Mouse (Mus musculus) kidney, postnatal 36 days (tissue): ENCODE results near the gene Rfc5.
"Not testable (repeated sequence)": the region's sequence is repeated elsewhere in the genome, so short reads cannot be mapped to it uniquely, and the experiment has no call there.

ENCODE experiments used
- DNase-seq, 2 experiments: peaks; one replicate each; pipeline ENCODE4 v3.0.0; 2021 to 2022; ENCODE audit warnings: mixed read lengths in 2 of 2

Rfc5 gene

DNA sequence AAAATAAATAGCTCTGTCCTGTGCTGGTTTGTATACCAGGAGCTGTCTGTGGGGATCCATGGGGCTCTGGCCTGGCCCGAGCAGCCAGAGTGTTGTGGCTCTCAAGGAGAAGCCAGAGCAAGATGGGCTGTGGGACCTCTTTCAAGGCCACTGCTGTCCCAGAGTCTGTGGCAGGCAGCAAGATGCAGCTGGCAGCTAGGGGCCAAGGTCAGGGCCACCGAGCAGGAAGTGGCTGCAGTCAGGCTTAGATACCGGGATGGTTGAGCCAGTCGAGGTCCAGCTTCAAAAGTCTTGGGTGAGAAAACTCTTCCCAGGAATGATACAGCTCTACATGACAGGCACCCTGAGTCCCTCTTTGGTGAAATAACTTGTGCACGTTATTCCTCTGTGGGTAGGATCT, 41.8 kb downstream of the Rfc5 start:
- no peak for DNase-seq

DNA sequence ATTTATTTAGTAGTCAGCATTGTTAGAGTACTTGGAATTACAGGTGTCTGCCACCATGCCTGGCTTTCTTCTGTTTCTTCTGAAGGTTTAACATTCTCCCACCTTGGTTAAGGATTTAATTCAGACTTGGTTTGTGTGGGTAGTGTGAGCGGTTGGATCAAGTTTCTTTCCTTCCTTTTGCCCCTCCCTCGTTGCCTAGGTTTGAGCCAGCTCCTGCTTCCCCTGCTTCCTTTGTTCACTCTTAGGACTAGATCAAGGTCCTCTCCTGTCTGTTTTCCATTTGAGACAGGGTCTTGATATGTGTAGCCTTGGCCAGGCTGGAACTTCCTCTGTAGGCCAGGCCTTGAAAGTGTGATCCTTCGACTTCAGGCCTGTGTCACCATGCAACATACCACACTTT, 42.6 kb downstream of the Rfc5 start:
- DNase-seq, result no peak

DNA sequence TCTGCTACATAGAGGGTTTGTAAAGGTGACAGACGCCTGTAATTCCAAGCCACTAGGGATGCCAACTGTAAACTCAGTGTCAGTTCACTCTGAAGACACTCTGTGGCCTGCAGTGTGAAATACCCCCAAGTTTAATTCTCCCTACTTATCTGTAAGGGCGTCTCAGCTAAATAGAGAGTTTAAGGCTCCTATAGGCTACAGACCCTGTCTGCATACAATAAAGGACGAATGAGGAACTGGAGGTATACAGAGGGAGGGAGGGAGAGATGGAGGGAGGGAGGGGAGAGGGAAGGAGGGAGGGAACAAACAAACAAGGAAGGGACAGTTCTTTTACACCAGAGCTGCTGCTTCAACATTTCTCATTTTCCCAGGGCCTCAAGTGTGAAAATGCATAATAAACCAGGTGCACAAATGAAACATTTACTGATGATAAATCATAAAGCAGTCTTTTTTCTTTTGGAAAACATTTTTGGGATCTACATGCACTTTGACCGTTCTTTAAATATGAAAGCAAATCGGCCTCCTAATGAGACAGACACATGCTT, 43.3 kb downstream of the Rfc5 start:
- DNase-seq, result no peak

DNA sequence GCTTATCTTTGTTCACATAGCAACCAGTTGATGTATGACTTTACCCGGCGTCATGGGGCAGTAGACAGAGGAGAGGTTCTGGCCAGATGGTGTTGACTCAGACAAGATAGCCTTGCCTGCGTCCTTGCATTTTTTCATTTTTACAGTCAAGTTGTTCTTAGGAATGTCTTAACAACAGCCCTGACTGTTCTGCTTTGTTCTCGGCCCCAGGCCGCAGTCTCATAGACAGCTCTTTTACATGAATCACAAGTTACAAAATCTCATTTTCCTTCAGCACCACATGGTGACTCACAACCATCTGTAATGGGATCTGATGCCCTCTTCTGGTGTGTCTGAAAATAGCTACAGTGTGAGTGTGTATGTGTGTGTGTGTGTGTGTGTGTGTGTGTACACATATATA, 44.4 kb downstream of the Rfc5 start:
- DNase-seq, result not testable (repeated sequence)

DNA sequence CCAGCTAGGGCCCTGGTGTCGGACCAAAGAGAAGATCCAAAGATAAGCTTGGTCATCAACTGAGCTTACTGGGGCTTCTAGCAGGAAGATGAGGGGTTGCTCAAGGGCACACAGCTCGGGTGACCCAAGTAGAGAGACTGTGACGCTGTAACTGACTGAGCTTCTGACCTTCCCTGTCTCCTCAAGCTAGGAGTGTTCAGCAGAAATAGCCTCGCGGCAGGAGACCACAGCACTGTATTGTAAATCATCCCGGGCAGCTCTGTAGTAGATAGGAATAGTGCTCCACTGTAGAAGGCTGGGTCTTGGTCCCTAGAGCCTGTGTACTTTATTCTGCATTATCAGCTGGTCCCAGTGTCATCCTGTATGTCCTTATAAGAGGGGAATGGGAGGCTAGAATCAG, 47.0 kb downstream of the Rfc5 start:
- no peak for DNase-seq

DNA sequence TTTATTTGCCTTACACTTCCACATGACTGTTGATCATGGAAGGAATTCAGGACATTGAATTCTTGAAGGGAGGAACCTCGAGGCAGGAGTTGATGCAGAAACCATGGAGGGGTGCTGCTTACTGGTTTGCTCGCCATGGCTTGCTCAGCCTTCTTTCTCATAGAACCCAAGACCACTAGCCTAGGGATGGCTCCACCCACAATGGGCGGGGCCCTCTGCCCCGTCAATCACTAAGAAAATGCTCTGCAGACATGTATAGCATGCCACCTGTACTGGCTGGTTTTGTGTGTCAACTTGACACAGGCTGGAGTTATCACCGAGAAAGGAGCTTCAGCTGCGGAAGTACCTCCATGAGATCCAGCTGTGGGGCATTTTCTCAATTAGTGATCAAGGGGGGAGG, 48.8 kb downstream of the Rfc5 start:
- no peak for DNase-seq

DNA sequence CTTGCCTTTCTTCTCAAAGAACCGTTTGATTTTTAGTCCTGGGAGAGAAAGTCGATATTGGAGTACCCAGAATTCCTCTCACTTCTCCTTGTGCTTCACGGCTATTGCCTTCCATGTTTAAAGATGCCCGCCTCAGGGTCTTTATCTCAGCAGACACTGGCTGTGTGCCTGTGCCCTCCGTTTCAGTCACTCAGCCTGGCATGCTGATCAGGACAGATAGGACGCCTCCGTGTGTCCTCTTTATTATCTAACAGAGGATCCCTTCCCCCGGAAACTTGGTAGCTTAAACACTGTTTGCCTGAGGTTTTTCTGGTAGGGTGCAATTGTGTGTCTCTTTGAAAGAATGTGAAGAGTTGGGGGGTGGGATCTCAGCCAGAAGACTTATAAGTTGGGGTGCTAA, 50.3 kb downstream of the Rfc5 start:
- no peak for DNase-seq

DNA sequence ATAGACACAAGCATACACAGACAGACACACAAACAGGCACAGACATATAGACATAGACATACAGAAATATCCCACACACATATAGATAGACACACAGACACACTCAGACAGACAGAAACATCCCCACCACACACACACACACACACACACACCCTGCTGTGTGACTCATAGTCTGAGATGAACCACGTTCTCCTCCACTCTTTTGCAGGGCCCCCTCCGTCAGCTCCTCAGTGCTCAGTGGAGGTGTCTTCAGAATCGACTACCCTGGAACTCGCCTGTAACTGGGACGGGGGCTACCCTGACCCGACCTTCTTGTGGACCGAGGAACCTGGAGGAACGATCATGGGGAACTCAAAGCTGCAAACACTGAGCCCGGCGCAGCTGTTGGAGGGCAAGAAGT, 50.8 kb downstream of the Rfc5 start:
- DNase-seq, result no peak

DNA sequence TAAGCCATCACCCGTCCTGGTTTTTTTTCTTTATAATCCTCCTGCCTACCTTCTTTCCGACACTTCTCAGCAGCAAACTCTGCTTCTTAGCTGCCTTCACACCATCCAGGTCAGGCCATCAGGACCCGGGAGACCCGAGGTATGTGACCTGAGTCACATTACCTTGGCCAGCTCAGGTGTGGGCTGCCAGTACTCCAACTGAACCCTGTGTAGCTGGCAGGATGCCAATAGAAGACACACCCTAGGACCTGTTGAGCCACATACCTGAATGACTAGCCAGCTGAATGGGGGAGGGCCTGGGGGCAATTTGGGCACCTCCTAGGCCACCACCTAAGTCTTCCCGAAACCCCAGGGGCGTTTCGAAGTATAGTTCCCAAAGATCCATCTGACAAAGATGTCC, 58.4 kb downstream of the Rfc5 start:
- DNase-seq, result peak; percentile 17 to 25
